Mouse (Mus musculus) midbrain, embryonic 14.5 days (tissue): ENCODE data around the gene Pcnp. TPM values are rescaled to one million over a fixed set of nuclear protein-coding genes. Genes with fewer than 3 reads are reported as not detected.
"Not testable (repeated sequence)": the region's sequence is repeated elsewhere in the genome, so short reads cannot be mapped to it uniquely, and the experiment has no call there.

ENCODE experiments used
- ATAC-seq: fragments of 200-750 bp; cut with Nextera tagmentation; 2 replicates; pipeline ENCODE4 v1.8.0; 2017; ENCODE audit warnings: moderate number of reproducible peaks, moderate library complexity; ENCODE audit not compliant: low FRiP score, low TSS enrichment
- DNase-seq: peaks from one replicate; pipeline ENCODE4 v3.0.0-alpha.2; 2015
- H3K27ac ChIP-seq: fragments of 300-500 bp; sonication (generic); replicated peaks from 2 replicates; pipeline ENCODE4 v1.5.1; 2014; ENCODE audit warnings: mild to moderate bottlenecking, low read depth, low read length, moderate library complexity
- H3K27me3 ChIP-seq: fragments of 300-500 bp; sonication (generic); 2 replicates; pipeline ENCODE4 v1.6.1; 2014; ENCODE audit warnings: low read length, control low read depth, mixed read lengths; ENCODE audit not compliant: control insufficient read depth, insufficient read depth
- H3K36me3 ChIP-seq: fragments of 300-500 bp; sonication (generic); 2 replicates; pipeline ENCODE4 v1.6.1; 2014; ENCODE audit warnings: low read length, control low read depth; ENCODE audit not compliant: control insufficient read depth, insufficient read depth
- H3K4me1 ChIP-seq: fragments of 300-500 bp; sonication (generic); 2 replicates; pipeline ENCODE4 v1.6.1; 2014; ENCODE audit warnings: mild to moderate bottlenecking, antibody characterized with exemption, low read length, control low read depth; ENCODE audit not compliant: control insufficient read depth, insufficient read depth
- H3K4me2 ChIP-seq: fragments of 300-500 bp; sonication (generic); 2 replicates; pipeline ENCODE4 v1.6.1; 2014; ENCODE audit warnings: mild to moderate bottlenecking, low read length, moderate library complexity
- H3K4me3 ChIP-seq: fragments of 300-500 bp; sonication (generic); replicated peaks from 2 replicates; pipeline ENCODE4 v1.5.1; 2014; ENCODE audit warnings: low read depth, low read length
- H3K9ac ChIP-seq: fragments of 300-500 bp; sonication (generic); replicated peaks from 2 replicates; pipeline ENCODE4 v1.6.1; 2014; ENCODE audit warnings: mild to moderate bottlenecking, low read length, moderate library complexity
- H3K9me3 ChIP-seq: fragments of 300-500 bp; sonication (generic); 2 replicates; pipeline ENCODE4 v1.6.1; 2016; ENCODE audit warnings: low read length, control low read depth, mixed read lengths; ENCODE audit not compliant: control insufficient read depth
- WGBS: fragments of 180-500 bp; shearing (Covaris S2); extraction: QIAGEN DNeasy Blood & Tissue Kit; methylation state at CpG from one replicate; pipeline ENCODE4 v1.1.7; 2014; 5-methylcytosine and 5-hydroxymethylcytosine counted together
- polyA plus RNA-seq: library from polyadenylated mRNA; unstranded; fragments of >200 nt; fragmentation: Nextera tagmentation; extraction: Ambion mirVana; gene quantifications from 2 replicates; pipeline ENCODE4 v1.2.1, GENCODE M21; 2014

The Pcnp gene
- polyA plus RNA-seq, 1 experiment from 2014 or later: 241 TPM

DNA sequence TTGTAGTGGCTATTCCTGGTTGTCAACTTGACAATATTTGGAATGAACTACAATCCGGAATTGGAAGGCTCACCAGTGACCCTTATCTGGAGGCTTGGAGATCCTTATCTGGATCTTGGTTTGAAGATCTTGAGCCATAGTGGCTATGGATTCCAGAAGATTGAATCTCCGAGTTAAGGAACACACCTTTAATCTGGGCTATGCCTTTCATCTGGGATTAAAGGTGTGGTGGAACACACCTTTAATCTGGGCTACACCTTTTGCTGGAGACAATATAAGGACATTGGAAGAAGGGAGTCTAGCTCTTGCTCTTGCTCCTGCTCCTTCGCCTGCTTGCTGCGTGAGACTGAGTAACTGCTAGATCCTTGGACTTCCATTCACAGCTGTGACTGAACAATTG, 18.5 kb upstream of the Pcnp start, which contains the start of gene Senp7:
Senp7 (plus strand) TSS at position 301 of the 400 bp plus-strand sequence.
- H3K9ac ChIP-seq, H3K27me3 ChIP-seq, H3K9me3 ChIP-seq, H3K4me2 ChIP-seq, DNase-seq, H3K4me1 ChIP-seq, H3K36me3 ChIP-seq, H3K27ac ChIP-seq, H3K4me3 ChIP-seq, ATAC-seq: not testable (repeated sequence)
- whole genome bisulfite sequencing: no CpG with 5 or more reads among the region's 4 CpGs

DNA sequence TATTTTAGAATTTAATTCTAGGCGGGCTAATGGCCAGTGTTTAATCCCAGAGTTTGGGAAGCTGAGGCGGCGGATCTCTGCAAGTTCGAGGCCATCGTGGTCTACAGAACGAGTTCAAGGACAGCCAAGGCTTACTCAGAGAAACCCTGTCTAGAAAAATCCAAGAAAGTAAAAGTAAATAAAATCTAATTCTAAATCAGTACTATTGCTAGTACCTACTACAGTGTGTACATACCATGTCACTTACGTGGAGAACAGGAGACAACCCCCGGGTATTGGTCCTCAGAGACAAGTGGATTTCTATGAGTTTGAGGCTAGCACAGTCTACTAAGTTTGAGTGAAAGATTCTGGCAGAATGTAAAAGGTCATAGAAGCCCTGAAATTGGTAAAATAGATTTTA, 8.6 kb upstream of the Pcnp start:
- H3K27me3 ChIP-seq: no peaks in the 10 kb centered on the region
- H3K9me3 ChIP-seq: no peaks in the 10 kb centered on the region
- ATAC-seq (peak; percentile 39), DNase-seq (no peak)
- 33% methylated on average over 8 of the region's 8 CpGs for WGBS
- peaks cover 16% of the 10 kb centered on the region for H3K36me3 ChIP-seq
- peak overlapping the region; percentile 86 for H3K4me3 ChIP-seq
- H3K4me2 ChIP-seq: peak overlapping the region; percentile 72
- H3K4me1 ChIP-seq: peaks cover 12% of the 10 kb centered on the region
- H3K9ac ChIP-seq: peak overlapping the region; percentile 78
- H3K27ac ChIP-seq: peak overlapping the region; percentile 85

DNA sequence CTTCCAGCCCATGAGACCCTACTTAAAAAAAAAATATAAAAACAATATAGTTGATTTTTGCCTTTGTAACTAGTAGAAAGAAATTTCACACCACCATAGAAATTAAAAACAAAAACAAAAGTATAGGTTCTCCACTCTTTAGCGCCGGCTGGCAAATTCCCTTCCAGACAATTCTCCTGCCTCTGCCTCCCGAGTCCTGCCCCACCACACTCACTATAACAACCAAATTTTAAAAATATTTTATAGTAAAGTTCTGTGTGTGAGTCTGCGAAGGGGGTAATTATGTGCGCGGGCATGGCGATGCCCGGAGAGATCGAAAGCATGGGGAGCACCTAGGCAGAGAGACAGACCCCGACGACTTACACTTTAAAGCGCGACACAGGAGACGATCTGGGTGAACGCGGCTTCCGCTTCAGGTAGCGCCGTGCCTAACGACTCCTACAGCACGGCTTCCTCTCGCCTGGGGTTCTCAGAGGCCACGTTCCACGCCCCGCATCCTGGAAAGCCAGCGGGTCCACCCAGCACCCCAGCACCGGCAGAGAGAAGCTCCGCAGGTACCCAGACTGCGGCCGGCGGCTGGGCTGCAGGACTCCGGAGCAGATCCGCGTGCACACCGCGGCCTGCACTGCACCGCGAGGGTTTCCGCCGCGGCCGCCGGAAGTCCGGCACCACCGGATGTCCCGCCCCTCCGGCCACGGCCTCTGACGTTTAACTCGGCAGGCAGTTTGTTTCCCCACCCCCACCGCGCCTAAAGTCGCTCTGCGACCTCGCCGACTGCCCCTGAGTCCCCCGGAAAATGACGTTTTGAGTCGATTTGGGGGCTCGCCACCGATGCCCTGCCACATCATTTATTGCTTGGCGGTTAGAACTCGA, 7.8 kb upstream of the Pcnp start, which contains the start of gene Trmt10c:
Trmt10c (minus strand) TSS at position 682 of the 873 bp plus-strand sequence.
- Histone ChIP-seq H3K36me3 (peaks cover 22% of the 10 kb centered on the region), H3K9ac (peak within 1 kb of the TSS; percentile 78), H3K4me2 (peak within 1 kb of the TSS; percentile 72), H3K9me3 (no peaks in the 10 kb centered on the region), H3K4me3 (peak within 1 kb of the TSS; percentile 86), H3K27me3 (no peaks in the 10 kb centered on the region), H3K27ac (peak within 1 kb of the TSS; percentile 85), H3K4me1 (peaks cover 12% of the 10 kb centered on the region)
- peak; percentile 100 for ATAC-seq
- WGBS: under 1% methylated on average over 63 of the region's 63 CpGs
- DNase-seq: peak; percentile 97

DNA sequence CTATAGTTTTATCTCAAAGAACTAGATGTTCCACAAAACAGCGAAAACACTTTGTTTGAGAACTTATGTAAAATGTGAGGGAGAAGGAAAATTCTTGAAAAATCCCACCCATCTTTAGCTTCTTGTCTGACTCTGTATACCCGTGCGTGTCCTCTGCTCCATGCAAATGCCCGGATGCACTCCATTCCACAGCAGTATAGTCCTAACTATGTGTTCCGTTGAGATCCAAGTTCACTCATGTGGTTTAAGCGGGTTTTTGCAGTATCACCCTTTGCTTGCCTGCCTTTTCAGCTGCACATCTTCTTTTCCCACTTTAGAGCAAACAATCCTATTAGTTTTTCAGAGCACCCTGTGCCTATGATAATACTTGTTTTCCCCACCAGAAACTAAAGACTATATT, 7.0 kb upstream of the Pcnp start:
- ATAC-seq (no peak), DNase-seq (no peak)
- H3K27me3 ChIP-seq: no peaks in the 10 kb centered on the region
- no peaks in the 10 kb centered on the region for H3K9me3 ChIP-seq
- peaks cover 28% of the 10 kb centered on the region for H3K36me3 ChIP-seq
- peak overlapping the region; percentile 86 for H3K4me3 ChIP-seq
- no peak overlapping the region for H3K27ac ChIP-seq
- H3K4me2 ChIP-seq: peak overlapping the region; percentile 72
- H3K4me1 ChIP-seq: peaks cover 12% of the 10 kb centered on the region
- H3K9ac ChIP-seq: peak overlapping the region; percentile 78
- WGBS: 67% methylated on average over 6 of the region's 6 CpGs

DNA sequence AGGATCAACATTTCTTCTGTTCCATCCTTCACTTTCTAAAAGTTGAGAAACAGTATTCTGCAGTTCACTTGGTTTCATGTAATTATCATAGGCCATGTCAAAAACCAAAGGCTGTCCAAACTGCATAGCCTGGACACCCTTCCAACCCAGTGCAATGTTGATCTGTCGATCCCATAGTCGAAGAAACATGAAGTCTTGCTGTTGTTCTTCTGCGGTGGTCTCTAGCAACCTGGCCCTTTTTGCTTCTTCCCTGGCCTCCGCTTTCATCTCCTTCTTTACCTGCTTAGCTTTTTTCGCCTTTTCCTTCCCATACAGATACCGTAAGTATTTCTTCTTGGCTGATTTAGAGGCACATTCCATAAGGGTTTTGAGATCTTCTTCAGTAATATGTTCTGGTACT, 5.0 kb upstream of the Pcnp start:
- Histone ChIP-seq H3K9me3 (no peaks in the 10 kb centered on the region), H3K4me3 (no peak overlapping the region), H3K9ac (no peak overlapping the region), H3K27ac (no peak overlapping the region), H3K27me3 (no peaks in the 10 kb centered on the region), H3K4me2 (no peak overlapping the region), H3K4me1 (peaks cover 17% of the 10 kb centered on the region), H3K36me3 (peaks cover 28% of the 10 kb centered on the region)
- DNase-seq (no peak), ATAC-seq (no peak)
- 96% methylated on average over 6 of the region's 6 CpGs for WGBS

DNA sequence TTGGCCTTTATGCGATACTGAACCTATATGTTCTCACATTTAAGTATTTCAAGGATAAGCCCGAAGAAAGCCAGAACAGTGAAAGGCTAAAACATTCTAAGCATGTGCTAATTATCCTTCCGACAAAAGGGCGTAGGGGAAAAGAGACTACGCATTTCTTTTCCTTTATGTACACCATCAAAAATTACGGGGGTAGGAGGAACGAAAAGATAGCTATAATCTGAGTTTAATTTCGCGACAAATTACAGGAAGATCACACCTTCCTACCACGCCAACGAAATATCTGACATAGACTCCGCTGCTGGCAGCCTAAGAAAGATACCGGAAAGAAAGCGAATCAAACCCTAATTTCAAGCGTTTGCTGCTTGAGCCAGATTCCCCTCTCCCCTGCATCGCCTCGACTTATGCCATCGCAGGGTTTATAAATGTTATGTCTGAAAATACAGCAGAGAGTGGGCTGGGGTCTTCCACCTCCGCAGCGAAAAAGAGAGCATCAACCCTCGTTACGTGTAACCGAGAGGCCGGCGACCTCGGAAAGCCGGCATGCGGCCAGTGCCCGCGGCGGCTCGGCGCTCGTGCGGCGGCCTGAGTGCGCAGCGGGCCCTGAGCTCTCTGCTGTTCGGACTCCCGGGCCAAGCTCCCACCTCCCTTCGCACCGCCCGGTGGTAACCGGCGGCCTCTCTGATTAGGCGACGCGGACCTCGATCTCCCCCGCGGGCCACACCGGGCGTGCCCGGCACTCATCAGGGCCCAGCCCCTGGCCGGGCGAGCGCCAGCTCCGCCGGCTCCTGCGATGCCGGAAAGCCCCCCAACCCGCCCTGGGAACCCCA, 602 bp downstream of the Pcnp start:
- peak; percentile 69 for DNase-seq
- H3K4me1 ChIP-seq: peaks cover 18% of the 10 kb centered on the region
- H3K27me3 ChIP-seq: no peaks in the 10 kb centered on the region
- peak overlapping the region; percentile 95 for H3K4me3 ChIP-seq
- peak overlapping the region; percentile 94 for H3K27ac ChIP-seq
- ATAC-seq: peak; percentile 86
- peak overlapping the region; percentile 96 for H3K9ac ChIP-seq
- H3K4me2 ChIP-seq: peak overlapping the region; percentile 89
- peaks cover 30% of the 10 kb centered on the region for H3K36me3 ChIP-seq
- WGBS: under 1% methylated on average over 62 of the region's 62 CpGs
- no peaks in the 10 kb centered on the region for H3K9me3 ChIP-seq

DNA sequence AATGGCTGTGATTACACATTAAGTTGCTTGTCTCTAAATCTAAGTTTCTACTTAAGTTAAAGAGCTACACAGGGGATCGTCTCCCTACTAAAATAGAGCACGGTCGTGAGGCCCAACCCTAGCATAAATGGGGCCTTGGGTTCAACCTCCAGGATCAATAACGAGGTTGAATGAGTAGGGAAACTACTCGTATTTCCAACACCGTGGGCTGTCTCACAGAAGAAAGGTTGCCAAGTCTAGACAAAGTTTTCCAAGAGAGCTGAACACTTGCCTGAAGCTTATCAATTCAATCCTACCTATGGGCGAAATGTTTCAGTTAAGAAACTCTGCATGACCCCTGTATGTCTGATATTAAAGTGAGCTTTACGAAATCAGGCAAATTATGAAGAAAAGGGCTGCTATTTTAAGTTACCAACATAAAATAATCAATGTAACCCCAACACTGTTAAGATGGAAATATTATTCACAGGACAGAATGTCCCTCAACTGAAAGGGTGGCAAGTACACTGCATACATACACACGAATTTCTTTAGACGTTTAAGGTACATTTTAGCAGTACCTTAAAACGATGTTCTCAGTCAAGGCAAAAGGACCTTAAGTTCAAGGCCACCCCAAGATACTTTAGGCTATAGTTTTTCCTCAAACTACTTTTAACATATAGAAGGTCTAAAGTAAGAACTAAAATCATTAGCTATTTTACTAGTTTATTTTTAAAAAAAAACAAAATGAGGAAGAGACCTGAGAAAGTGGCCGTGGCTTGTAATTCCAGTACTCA, 1.5 kb downstream of the Pcnp start:
- WGBS: 54% methylated on average over 12 of the region's 12 CpGs
- H3K27ac ChIP-seq: no peak overlapping the region
- peak overlapping the region; percentile 95 for H3K4me3 ChIP-seq
- DNase-seq: no peak
- ATAC-seq: no peak
- no peaks in the 10 kb centered on the region for H3K27me3 ChIP-seq
- H3K9me3 ChIP-seq: no peaks in the 10 kb centered on the region
- peaks cover 23% of the 10 kb centered on the region for H3K36me3 ChIP-seq
- peak overlapping the region; percentile 89 for H3K4me2 ChIP-seq
- peaks cover 18% of the 10 kb centered on the region for H3K4me1 ChIP-seq
- H3K9ac ChIP-seq: peak overlapping the region; percentile 96

DNA sequence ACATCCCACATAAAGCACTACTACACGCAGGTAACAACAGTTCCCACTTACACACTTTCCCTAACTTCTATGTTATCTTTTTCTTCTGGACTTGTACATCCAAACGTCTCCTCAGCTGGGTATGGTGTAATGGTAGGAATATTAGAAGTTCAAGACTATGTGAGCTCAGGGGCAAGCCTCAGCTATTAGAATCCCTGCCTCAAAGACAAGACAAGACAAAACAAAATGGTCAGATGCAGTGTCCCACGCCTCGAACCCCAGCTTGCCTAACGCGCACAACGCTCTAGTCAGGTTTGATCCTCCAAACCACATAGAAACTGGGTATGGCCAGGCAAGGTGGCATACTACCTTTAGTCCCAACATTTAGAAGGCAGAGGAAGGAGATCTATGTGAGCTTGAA, 9.9 kb downstream of the Pcnp start:
- H3K4me2 ChIP-seq: no peak overlapping the region
- no peak overlapping the region for H3K9ac ChIP-seq
- no peaks in the 10 kb centered on the region for H3K4me1 ChIP-seq
- H3K4me3 ChIP-seq: no peak overlapping the region
- no peak for ATAC-seq
- no peaks in the 10 kb centered on the region for H3K9me3 ChIP-seq
- 98% methylated on average over 7 of the region's 7 CpGs for WGBS
- no peak for DNase-seq
- no peak overlapping the region for H3K27ac ChIP-seq
- H3K27me3 ChIP-seq: no peaks in the 10 kb centered on the region
- H3K36me3 ChIP-seq: peaks cover 54% of the 10 kb centered on the region
